Mouse (Mus musculus): ENCODE data around the gene Rraga.

Gene Rraga

GRCm38 (mm10) chr4:86575283-86575983, at the start of gene Rraga:
TSS of gene Rraga (plus strand) at chr4:86575668.
- DNase-seq (ENCODE audit: low read depth, low spot score): peak; percentile 88

GRCm38 (mm10) chr4:86527162-86528136, 48.0 kb upstream of the Rraga start:
- DNase-seq (ENCODE audit: low read depth, low spot score): no peak

GRCm38 (mm10) chr4:86529161-86529560, 46.3 kb upstream of the Rraga start:
- DNase-seq (ENCODE audit: low read depth, low spot score): no peak

GRCm38 (mm10) chr4:86533406-86534090, 41.9 kb upstream of the Rraga start:
- no peak for DNase-seq (ENCODE audit: low read depth, low spot score)

- no peak for DNase-seq (ENCODE audit: low read depth, low spot score)
These were observed 41.4 kb upstream of the Rraga start for GRCm38 (mm10) chr4:86534091-86534481.

- peak; percentile 34 for DNase-seq (ENCODE audit: low read depth, low spot score)
These were observed 37.5 kb upstream of the Rraga start for GRCm38 (mm10) chr4:86537972-86538371.

GRCm38 (mm10) chr4:86538936-86539335, 36.5 kb upstream of the Rraga start:
- DNase-seq (ENCODE audit: low read depth, low spot score): no peak

GRCm38 (mm10) chr4:86541573-86541972, 33.9 kb upstream of the Rraga start:
- DNase-seq (ENCODE audit: low read depth, low spot score): no peak

GRCm38 (mm10) chr4:86543999-86544398, 31.5 kb upstream of the Rraga start:
- no peak for DNase-seq (ENCODE audit: low read depth, low spot score)

GRCm38 (mm10) chr4:86545615-86546014, 29.9 kb upstream of the Rraga start:
- DNase-seq (ENCODE audit: low read depth, low spot score): no peak

GRCm38 (mm10) chr4:86548332-86548731, 27.1 kb upstream of the Rraga start:
- no peak for DNase-seq (ENCODE audit: low read depth, low spot score)

GRCm38 (mm10) chr4:86555035-86555707, 20.3 kb upstream of the Rraga start:
- DNase-seq (ENCODE audit: low read depth, low spot score): peak; percentile 25

GRCm38 (mm10) chr4:86557371-86557770, 18.1 kb upstream of the Rraga start:
- DNase-seq (ENCODE audit: low read depth, low spot score): no peak

- DNase-seq (ENCODE audit: low read depth, low spot score): no peak
These were observed 17.2 kb upstream of the Rraga start, which contains the start of gene Saxo1 for GRCm38 (mm10) chr4:86558228-86558627. TSS of gene Saxo1 (minus strand) at chr4:86558328.

GRCm38 (mm10) chr4:86559006-86559405, 16.5 kb upstream of the Rraga start:
- no peak for DNase-seq (ENCODE audit: low read depth, low spot score)

- no peak for DNase-seq (ENCODE audit: low read depth, low spot score)
These were observed 14.4 kb upstream of the Rraga start for GRCm38 (mm10) chr4:86561061-86561460.

GRCm38 (mm10) chr4:86574939-86575282, 557 bp upstream of the Rraga start:
- DNase-seq (ENCODE audit: low read depth, low spot score): no peak

- peak; percentile 27 for DNase-seq (ENCODE audit: low read depth, low spot score)
These were observed 663 bp downstream of the Rraga start for GRCm38 (mm10) chr4:86576120-86576541.

GRCm38 (mm10) chr4:86576630-86577225, 1.3 kb downstream of the Rraga start:
- DNase-seq (ENCODE audit: low read depth, low spot score): no peak

- DNase-seq (ENCODE audit: low read depth, low spot score): no peak
These were observed 4.6 kb downstream of the Rraga start for GRCm38 (mm10) chr4:86580056-86580455.

- DNase-seq (ENCODE audit: low read depth, low spot score): no peak
These were observed 5.1 kb downstream of the Rraga start for GRCm38 (mm10) chr4:86580591-86580990.

Data from c-Kit-negative CD71-positive TER-119-positive erythroid progenitor cells, embryonic 14.5 days (primary cell).